Mouse (Mus musculus): ENCODE data around the gene Xab2.
A peak's percentile ranks its signal among the peaks of the same experiment; 100 is the strongest.

The Xab2 gene

DNA sequence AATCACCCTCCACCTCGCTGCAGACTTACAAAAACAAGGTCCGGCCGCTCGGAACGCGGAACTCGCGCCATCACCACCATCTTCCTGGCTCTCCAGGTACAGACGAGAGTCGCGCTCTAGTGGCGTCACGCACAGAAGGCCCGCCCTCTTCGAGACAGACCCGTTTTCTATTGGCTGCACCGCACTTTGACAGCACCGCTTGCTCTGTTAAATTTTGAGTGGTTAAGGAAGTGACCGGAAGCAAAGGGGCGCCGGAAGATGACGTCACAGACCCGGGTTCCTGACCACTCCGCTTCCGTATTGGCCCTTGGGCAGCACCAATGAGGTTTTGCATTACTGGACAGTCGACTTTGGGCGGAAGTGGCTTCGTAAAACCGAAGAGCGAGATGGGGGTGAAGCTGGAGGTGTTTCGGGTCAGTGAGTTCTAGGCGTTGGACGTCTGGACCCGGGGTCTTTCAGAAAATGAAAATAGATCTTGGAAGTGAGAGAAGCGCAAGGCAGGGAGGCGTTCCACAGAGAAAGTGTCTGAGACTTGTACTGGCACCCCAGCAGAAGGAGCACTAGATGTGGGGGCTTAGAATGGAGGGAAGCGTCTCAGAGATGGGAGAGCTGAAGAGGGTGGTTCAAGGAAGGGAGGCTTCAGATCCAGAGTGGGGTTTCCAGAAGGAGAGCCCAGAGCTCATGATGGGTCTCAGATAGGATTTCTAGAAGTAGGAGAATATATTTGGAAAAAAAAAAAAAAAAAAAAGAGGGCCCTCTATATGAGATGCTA is at the start of gene Xab2, which contains the start of gene Pet100:
Xab2 (minus strand) TSS at position 118 of the 772 bp plus-strand sequence.
Pet100 (plus strand) TSS at position 350 of the 772 bp plus-strand sequence.
- DNase-seq = peak; percentile 99

DNA sequence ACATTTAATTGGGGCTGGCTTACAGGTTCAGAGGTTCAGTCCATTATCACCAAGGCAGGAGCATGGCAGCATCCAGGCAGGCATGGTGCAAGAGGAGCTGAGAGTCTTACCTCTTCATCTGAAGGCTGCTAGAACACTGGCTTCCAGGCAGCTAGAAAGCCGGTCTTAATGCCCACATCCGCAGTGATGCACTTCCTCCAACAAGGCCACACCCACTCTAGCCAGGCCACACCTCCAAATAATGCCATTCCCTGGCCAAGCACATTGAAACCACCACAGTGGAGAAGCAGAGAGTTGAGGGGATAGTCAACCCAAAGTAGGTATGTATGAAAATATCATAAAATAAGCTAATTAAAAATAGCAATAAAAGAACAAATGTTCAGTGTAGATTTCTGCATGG is 49.3 kb upstream of the Xab2 start:
- DNase-seq = peak in 1 of 2 experiments; percentile 19

DNA sequence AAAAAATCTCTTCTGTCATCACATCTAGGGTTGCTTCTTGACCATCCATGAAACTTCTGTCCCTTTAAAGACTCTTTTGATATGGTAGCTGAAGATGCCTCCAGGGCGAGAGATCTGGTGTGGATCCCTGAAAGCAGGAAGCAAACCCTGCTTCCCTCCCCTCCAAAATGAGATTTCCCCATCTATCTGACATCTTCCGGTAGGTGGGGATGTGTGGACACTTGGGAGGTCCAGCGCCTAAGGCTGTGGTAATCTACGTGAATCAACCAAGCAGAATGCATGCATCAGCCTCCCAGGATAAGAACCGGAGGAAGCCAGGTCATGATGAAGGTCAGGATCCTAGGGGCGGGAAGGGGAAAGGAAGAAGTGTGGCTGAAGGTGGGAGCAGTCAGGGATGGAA is 44.4 kb upstream of the Xab2 start, which contains the start of gene Mcemp1:
Mcemp1 (plus strand) TSS at position 248 of the 400 bp plus-strand sequence.
- DNase-seq = no peak

DNA sequence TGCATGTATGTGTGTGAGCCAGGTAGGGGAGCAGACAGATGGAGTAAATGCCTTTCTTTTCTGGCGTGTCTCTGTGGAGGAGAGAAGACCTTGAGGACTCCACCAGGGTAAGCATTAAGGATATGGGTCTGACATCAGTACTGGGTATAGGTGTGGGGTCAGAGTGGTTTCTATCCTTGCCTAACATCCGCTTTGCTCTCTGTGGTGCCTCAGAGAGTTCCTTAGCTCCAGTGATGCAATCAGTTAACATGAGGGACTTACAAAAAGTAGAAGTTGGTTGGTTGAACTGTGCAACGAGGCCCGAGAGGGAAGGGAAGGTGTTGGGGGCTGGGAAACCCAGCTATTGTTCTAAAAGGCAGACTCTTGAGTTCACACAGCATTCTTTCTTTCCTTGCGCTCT is 43.3 kb upstream of the Xab2 start:
- no peak for DNase-seq

DNA sequence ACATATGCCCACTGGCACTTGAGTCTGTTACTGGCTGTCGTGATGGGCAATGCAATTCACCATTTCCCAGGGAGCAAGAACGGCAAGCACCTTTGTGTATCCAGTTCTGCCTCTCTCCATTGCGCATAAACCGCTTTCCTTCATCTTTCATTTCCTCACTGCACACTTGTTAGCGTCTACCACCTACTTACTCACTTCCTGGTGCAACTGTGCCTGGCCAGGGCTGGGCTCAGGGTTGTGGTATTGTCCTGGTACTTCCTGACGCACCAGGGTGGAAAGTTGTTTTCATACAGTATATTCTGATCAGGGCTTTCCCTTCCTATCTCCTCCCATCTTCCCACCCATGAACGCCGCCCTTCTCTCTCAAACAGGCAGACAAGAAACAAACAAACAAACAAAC is 39.8 kb upstream of the Xab2 start:
- no peak for DNase-seq

DNA sequence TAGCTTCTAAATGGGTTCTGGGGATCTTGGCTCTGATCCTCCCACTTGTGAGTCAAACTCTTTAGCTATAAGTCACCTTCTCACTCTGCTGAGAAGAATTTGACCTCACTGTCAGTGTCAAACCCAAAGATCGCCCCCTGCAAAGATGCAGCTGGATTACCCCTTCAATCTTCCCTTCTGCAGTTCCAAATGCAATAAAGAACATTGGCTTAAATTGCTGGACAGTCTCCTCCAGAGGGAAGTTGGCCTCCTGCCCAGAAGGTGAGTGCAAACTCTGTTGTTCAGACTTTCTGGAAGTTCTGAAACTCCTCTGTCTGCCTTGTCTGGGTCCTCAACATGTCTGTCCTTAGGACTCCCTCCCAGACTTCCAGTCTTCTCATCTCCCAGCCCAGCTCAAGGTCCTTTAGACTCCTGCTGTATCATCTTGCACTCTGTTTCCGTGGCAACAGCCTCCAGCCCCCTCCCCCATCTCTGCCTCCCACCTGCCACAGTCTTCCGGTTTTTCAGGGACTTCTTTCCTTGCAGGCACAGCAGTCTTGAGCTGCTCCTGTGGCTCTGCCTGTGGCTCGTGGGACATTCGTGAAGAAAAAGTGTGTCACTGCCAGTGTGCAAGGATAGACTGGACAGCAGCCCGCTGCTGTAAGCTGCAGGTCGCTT is 35.7 kb upstream of the Xab2 start:
- peak in 1 of 2 experiments; percentile 33 for DNase-seq

DNA sequence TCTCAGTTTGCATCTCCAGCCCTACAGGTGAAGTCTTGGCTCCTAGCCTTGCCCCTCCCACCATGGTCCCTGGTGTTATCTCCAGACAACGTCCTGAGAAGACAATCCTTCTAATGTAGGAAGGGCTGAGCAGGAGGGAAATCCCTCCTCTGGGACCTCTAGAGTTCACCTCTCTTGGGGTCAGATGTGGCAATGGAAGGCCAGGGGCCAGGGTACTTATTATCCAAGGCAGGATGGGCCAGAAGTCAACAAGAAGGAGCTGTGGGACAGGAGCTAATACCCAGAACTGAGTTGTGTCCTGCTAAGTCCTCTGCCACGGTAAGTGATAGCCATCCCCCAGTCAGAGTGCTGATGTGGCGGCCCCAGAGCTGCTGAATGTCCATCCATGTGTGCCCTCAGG is 34.4 kb upstream of the Xab2 start, which contains the start of gene Retn:
Retn (plus strand) TSS at position 245 of the 400 bp plus-strand sequence.
- no peak for DNase-seq

DNA sequence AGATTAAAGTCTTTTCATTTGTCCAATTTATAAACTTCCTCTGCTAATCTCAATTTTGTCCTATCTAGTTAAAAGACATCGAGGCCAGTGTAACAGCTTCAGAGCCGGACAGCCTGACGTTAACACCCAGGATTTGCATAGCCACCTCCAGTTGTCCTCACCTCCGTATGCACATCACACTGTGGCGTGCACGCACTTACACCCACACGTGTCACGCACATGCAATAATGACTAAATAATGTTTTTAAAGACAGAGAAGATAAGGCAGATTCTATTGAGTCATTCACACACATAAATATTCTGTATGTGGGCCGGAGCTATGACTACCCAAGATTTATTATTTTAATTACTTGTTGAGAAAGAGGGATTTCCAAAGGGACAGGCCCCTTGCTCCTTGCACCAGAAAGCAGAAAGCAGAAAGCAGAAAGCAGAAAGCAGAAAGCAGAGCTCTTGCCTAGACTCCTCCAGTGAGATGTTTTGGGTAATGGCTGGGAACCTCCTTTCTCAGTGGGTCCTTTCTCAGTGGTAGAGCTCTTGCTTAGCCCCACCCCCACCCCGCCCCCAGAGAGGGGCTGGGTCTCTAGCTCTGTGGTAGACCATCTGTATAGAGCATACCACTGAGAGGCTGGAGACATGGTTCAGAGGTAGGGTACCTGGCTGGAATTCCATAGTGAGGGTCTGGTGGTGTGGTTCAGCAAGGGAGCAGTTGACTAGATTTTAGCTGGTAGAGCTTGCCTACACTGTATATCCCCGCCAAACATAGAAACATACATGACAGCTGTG is 33.8 kb upstream of the Xab2 start:
- DNase-seq = no peak

DNA sequence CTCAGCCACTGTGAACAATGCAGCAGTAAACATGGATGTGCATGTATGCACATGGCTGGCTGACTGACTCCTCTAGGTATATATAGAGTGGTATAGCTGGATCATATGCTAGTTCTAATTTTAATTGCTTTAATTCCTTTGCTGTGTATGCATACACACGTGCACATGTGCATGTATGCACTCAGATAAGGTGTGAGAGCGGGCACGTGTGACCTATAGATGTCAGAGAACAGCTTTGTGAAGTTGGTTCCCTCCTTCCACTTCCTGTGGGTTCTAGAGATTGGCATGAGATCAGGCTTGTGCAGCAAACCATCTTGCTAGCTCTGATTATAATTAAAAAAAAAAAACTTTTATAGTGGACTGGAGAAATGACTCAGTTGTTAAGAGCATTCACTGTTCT is 31.7 kb upstream of the Xab2 start:
- DNase-seq = no peak

DNA sequence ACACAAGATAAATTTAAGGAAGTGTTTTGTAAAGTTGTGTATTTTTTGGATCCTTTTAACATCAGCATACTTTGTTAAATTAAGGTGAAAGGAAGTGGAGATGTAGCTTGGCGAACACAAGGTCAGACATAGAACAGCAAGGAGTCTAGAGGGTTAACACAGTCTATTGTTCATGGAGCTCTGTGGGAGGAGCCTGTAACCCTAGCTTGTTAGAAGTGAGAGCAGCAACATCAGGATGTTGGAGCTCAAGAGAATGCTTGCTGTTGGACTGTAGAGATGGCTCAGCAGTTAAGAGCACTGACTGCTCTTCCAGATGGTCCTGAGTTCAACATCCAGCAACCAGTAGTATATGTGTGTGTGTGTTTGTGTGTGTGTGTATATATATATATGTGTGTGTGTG is 27.9 kb upstream of the Xab2 start:
- DNase-seq = no peak

DNA sequence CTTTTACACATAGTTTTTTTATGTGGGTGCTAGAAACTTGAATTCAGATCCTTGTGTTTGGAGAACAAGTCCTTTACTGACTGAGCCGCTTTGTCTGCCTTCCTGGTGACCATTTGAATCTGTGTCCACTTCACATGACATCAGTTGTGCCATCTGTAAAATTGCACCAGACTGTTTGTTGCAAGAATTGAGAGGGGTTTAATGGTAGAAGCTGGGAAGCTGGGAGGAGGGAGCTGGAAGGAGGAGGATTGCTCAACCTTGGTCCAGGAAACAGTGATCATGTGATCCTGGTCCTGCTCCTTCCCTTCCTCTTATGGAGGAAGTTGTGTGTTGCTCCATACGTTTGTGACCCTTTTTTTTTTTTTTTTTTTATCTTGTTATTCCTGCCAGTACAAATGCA is 27.2 kb upstream of the Xab2 start:
- no peak for DNase-seq

DNA sequence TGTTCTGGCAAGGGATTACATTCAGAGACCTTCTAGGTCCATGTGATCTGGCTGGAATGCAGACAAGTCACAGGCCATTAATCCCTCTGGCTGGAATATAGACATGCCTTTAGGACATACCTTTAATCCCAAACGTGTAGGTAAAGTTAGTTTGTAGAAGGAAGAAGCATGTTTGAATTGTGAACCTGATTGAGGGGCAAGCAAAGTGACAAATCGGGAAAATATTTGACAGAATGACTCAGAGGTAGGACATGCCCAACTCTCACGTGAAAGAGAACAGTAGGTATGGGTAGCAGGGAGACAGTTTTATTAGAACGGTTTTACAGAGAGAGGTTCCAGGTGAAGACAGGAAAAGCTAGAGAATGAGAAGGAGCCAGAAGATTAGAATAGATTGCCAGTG is 26.4 kb upstream of the Xab2 start:
- peak in 1 of 2 experiments; percentile 8 for DNase-seq

DNA sequence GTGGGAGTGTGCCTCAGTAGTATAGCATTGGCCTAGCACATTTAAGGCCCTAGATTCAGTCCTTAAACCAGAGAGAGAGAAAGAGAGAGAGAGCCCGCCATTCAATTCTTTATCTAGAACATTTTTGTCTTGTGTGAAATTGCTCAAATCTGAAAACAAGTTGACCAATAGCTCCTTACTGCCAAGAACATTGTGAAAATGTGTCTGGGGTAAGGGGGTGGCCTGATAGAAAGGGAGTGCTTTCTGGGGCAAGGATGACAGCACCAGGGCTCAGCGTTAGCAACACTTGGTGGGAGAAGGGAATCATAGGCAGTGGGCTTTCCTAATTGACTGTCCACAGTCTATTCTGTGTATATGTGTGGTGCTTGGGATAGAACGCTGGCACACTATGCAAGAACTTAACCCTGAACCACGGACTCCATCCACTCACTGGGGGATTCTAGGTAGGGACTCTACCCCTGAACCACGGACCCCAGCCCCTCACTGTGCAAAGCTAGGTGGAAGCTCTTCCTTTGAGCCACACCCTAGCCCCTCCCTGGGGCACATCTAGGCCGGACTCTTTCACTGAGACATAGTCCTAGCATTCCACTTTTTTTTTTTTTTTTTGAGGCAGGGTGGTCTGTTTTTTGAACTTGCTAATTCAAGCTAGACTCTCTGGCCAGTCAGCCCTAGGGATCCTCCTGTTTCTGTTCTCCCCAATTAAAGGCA is 25.9 kb upstream of the Xab2 start:
- no peak for DNase-seq

DNA sequence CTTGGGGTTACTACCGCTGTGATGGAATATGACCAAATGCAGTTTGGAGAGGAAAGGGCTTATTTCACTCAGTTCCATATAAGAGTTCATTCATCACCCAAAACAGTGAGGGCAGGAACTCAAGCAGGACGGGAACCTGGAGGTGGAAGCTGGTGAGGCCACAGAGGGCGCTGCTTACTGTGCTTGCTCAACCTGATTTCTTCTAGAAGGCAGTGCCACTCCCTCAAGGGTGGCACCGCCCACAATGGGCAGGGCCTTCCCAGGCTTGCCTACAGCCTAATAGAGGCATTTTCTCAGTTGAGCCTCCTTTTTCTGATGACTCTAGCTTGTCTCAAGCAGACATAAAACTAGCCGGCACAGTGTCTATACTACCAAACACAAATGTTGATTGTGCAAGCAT is 24.7 kb upstream of the Xab2 start:
- DNase-seq = peak; percentile 54 to 83

DNA sequence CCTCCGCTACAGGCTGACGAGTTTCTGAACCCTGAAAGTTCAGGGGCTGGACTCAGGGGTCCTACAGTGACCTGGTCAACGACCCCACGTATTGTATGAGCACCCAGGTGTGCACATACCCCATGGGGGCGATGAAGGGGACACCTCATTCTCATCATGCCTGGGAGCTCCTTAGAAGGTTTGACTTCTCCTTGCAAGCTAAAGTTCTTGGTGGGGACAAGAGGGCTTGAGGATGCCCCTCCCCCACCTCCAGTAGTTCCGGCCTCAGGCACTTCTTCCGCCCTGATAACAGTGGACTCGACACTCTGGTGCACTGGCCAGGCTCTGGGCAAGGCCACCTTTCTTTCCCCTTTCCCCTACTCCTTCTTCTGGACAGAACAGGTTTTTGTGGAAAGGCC is 10.4 kb upstream of the Xab2 start:
- peak in 1 of 2 experiments; percentile 57 for DNase-seq

DNA sequence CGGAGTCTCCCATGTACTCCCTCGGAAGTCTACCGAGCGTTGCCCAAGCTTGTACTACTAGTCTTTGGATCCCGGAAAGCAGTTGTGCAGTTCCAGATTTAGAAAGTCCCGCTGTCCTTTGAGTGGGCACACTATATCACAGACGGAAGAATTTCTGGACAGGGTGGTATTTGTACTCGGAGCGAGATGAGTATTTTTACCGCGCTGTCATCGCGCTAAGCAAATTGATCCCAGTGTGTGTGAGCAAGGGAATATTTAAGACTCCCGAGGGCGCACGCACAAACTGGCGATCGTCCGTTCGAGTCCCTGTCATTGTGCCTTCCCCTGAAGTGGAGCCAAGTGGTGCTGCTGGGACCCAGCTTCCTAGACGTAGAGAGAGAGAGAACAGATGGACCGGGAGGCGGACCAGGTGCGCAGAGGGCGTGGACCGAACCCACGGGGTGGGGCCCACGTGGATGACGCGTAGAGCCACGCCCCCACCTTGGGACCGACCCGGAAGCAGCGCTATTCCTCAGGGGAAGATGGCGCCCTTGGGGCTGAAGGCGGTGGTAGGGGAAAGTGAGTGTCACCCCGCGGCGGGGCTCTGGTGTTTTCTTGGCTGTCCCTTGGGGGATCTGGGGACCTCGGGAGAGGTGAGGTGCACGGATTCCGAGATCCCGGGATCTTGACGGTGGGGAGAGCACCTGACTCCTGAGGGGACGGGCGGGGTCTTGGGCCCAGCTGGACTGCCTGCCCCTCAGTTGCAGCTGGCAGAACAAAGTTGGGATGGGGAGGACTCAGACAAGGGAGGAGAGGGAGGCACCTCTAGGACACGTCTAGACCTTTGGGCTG is 9.7 kb upstream of the Xab2 start, which contains the start of gene Stxbp2:
Stxbp2 (plus strand) TSS at position 309 of the 831 bp plus-strand sequence.
- DNase-seq = peak; percentile 91 to 94

DNA sequence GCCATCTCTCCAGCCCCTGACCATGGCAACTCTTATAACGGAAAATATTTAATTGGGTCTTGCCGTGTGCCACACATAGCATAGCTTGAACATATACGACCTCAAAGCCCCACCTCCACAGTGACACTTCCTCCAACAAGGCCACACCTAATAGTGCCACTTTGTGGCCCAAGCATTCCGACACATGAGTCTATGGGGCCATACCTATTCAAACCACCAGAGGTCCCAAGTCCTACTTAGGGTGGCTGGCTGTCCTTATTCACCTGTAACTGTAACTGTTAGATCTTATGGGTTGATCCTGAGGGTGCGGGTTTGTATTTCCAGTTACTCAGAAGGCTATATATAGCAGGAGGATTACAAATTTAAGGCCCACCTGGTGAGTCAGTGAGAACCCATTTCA is 6.9 kb upstream of the Xab2 start:
- DNase-seq = peak; percentile 45 to 71

DNA sequence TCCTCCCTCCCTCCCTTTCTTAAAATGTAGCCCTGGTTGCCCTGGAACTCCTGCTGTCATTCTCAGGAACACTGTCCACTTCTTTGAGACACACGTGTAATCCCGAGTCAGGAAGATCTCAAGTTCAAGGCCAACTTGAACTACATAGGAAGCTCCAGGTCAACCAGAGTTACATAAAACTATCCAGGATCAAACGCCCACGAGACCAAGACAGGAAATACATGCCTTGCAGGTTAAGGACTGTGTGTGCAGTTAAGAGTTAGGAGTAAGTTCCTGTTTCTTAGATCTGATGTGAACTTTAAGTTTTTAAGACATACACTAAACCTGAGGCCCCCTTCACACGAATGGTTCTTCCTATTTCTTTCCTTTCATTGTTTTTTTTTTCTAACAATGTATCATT is 5.9 kb upstream of the Xab2 start:
- DNase-seq = no peak

DNA sequence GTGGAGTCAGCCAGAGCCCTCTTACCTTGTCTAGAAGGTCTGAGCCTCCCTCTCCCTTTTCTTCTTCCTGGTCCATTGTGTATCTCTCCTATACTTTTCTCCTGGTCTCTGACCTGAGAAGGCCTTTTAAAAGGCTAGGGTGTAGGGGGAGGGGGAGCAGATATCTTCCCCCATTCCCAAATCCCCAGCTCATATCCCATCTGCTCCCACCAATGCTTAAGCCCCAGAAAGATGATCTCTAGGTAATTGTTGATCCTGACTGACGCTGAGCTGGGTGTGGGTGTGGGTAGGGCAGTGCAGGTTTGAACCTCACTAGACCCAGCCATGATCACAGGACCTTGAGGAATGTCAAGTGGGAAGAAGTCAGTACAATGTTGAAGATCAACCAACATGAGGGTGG is 4.3 kb upstream of the Xab2 start, which contains the start of gene Pcp2:
Pcp2 (minus strand) TSS at position 101 of the 400 bp plus-strand sequence.
- DNase-seq = no peak

DNA sequence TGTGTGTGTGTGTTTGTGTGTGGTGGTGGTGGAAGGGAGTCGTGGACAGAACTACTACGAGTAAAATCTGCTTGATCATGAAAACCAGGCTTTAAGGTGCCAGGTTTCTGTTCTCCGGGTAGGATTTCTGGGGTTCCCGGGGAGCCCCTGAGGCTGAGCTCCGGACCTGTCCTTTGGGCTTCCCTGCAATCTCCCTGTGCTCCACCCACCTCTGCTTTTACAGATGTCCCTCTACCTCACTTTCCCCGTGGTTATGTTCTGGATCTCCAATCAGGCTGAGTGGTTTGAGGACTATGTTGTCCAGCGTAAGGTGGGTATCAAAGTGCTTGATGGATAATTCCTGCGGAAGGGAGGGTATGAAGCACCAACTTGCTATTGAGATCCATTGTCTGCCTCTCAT is 1.0 kb upstream of the Xab2 start:
- no peak for DNase-seq

DNA sequence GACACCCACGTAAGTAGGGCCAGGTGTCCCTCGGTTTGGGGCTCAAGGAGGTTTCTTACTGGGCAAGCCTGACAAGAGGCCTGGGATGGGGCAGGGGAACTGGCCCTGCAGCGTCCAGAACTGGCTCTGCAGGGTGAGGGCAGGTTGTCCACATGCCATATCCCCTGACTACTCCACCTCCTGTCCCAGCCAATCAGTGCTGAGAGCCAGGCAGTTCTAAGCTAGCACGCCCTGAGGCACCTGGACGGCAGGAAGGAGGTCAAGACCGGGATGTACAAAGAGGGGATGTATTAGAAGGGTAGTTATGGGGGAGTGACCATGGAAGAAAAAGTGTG is 11.3 kb downstream of the Xab2 start:
- DNase-seq = peak; percentile 77 to 83
